Mouse (Mus musculus) midbrain, embryonic 16.5 days (tissue): Measurements from ENCODE around the gene Ntf5. TPM values are rescaled to one million over a fixed set of nuclear protein-coding genes. Genes with fewer than 3 reads are reported as not detected.

Experiments used
- ATAC-seq: fragments of 200-750 bp; cut with Nextera tagmentation; 2 replicates; pipeline ENCODE4 v1.8.0; 2017; ENCODE audit warnings: moderate TSS enrichment
- H3K27ac ChIP-seq: fragments of 300-500 bp; sonication (generic); 2 replicates; pipeline ENCODE4 v1.5.1; 2014; ENCODE audit warnings: mild to moderate bottlenecking, low read length, mixed read lengths
- H3K27me3 ChIP-seq: fragments of 300-500 bp; sonication (generic); 2 replicates; pipeline ENCODE4 v1.6.1; 2014; ENCODE audit warnings: low read depth, low read length, mixed read lengths; ENCODE audit not compliant: control insufficient read depth, insufficient read depth
- H3K36me3 ChIP-seq: fragments of 300-500 bp; sonication (generic); 2 replicates; pipeline ENCODE4 v1.6.1; 2014; ENCODE audit warnings: mild to moderate bottlenecking, low read length, moderate library complexity, mixed read lengths; ENCODE audit not compliant: control insufficient read depth, insufficient read depth
- H3K4me1 ChIP-seq: fragments of 300-500 bp; sonication (generic); 2 replicates; pipeline ENCODE4 v1.6.1; 2014; ENCODE audit warnings: mild to moderate bottlenecking, low read length, mixed read lengths; ENCODE audit not compliant: control insufficient read depth, insufficient read depth
- H3K4me2 ChIP-seq: fragments of 300-500 bp; sonication (generic); 2 replicates; pipeline ENCODE4 v1.6.1; 2014; ENCODE audit warnings: mild to moderate bottlenecking, low read length, mixed read lengths
- H3K4me3 ChIP-seq: fragments of 300-500 bp; sonication (generic); 2 replicates; pipeline ENCODE4 v1.5.1; 2014; ENCODE audit warnings: low read depth, mild to moderate bottlenecking, low read length, moderate library complexity, mixed read lengths
- H3K9ac ChIP-seq: fragments of 300-500 bp; sonication (generic); 2 replicates; pipeline ENCODE4 v1.6.1; 2014; ENCODE audit warnings: low read depth, low read length, mixed read lengths
- H3K9me3 ChIP-seq: fragments of 300-500 bp; sonication (generic); replicated peaks from 2 replicates; pipeline ENCODE4 v1.6.1; 2014; ENCODE audit warnings: mild to moderate bottlenecking, low read length, mixed read lengths; ENCODE audit not compliant: control insufficient read depth, poor library complexity, severe bottlenecking
- WGBS: fragments of 180-500 bp; shearing (Covaris S2); extraction: QIAGEN DNeasy Blood & Tissue Kit; methylation state at CpG from one replicate; pipeline ENCODE4 v1.1.7; 2014; 5-methylcytosine and 5-hydroxymethylcytosine counted together
- polyA plus RNA-seq: library from polyadenylated mRNA; unstranded; fragments of >200 nt; fragmentation: Nextera tagmentation; extraction: Ambion mirVana; gene quantifications from 2 replicates; pipeline ENCODE4 v1.2.1, GENCODE M21; 2015

The Ntf5 gene
- polyA plus RNA-seq, 1 experiment from 2014 or later, result not detected

DNA sequence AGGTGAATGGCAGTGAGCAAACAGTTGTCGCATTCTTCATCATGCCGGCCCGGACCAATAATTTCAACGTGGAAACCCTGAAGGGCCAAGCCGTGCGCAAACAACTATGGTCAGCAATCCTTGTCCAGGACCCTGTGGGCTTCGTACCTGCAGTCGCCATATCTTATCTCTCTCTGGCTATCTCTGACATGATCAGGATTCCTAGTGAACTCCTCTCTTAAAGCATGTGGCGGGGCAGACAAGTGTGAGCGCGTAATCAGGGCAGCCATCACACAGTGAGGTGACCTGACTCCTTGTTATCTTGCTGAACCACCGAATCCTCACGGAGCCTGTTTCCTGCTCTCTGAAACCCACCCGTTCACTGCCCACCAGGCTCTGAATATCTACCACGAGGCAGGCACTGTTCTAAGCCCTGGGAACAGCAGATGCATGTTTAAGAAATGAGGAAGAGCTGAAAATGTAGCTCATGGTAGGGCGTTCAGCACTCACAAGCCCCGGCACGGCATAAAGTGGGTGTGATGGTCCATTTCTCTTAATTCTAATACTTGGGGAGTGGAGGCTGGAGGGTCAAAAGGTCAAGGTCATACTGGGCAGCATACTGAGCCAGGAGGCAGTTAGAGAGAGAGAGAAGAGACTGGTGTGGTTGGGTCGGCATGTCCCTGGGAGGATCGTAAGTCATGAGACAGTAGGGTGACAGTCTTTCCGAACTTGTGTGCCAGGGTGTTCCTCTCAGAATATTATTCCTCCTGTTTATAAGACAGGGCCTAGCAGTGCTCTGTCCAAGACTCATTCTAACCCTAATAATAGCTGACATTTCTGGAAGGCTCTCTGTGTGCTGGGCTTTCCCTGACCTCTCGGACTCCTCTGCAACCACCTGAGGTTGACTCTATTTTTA is 30.3 kb downstream of the Ntf5 start:
- H3K36me3 ChIP-seq, result peaks cover 7% of the 10 kb centered on the region
- no peaks in the 10 kb centered on the region for H3K4me1 ChIP-seq
- H3K9ac ChIP-seq, result no peak overlapping the region
- H3K4me3 ChIP-seq, result no peak overlapping the region
- no peak for ATAC-seq
- H3K27ac ChIP-seq, result no peak overlapping the region
- H3K9me3 ChIP-seq, result no peaks in the 10 kb centered on the region
- 92% methylated on average over 22 of the region's 22 CpGs for WGBS
- H3K4me2 ChIP-seq, result no peak overlapping the region
- no peaks in the 10 kb centered on the region for H3K27me3 ChIP-seq

DNA sequence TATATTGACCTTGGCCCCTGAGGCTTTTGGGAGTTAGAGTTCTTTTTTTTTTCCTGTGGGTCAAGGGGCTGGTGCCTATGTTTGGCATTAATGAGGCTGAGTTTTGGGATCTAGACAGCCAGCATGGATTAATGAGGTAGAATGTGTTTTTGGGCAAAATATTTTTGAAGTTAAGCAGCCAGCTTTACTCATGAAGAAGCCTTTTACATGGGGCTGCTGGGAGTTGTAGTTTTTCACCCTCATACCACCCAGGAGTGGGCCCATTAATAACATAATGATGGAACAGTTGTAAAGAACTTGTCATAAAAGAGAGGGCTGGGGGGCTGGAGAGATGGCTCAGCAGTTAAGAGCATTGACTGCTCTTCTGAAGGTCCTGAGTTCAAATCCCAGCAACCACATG is 33.1 kb downstream of the Ntf5 start:
- H3K4me3 ChIP-seq, result no peak overlapping the region
- H3K27me3 ChIP-seq, result no peaks in the 10 kb centered on the region
- H3K4me1 ChIP-seq, result no peaks in the 10 kb centered on the region
- H3K9me3 ChIP-seq, result no peaks in the 10 kb centered on the region
- no peak overlapping the region for H3K27ac ChIP-seq
- ATAC-seq, result no peak
- H3K4me2 ChIP-seq, result no peak overlapping the region
- H3K36me3 ChIP-seq, result peaks cover 7% of the 10 kb centered on the region; the same call in 1 of the 2 replicates
- no peak overlapping the region for H3K9ac ChIP-seq

DNA sequence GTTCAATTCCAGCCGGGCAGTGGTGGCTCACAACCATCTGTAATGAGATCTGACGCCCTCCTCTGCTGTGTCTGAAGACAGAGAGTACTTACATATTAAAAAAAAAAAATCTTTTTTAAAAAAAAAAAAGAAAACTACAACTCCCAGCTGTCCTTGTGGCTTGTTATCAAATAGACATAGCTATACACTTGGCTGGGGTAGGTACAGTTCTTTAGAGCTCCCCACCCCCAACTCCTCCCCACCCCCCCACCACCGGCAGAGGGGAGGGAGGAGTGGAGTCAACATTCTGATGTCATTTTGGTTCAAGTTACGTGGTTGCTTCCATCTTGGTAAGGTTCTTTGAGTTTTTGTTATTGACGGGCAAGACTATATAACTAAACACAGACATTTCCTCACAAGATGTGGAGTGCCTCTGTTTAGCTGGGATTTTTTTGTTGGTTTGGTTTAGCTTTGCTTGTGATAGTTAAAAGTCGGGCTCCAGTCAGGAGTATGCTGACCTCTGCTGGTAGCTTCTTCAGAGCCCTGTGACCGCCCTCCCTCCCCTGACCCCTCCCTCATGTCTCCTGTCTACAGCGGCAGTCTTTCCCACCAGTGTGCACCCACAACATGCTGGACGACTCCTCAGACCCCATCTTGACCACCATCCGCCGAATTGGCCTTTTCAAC is 34.0 kb downstream of the Ntf5 start:
- ATAC-seq, result 0 out of 2 replicates have a peak, but pooled peaks have one; percentile 8
- Histone ChIP-seq H3K27me3 (no peaks in the 10 kb centered on the region), H3K9ac (no peak overlapping the region), H3K27ac (no peak overlapping the region), H3K4me1 (no peaks in the 10 kb centered on the region), H3K9me3 (no peaks in the 10 kb centered on the region), H3K4me3 (no peak overlapping the region), H3K36me3 (peaks cover 7% of the 10 kb centered on the region; the same call in 1 of the 2 replicates), H3K4me2 (no peak overlapping the region)
- WGBS, result 43% methylated on average over 11 of the region's 11 CpGs

DNA sequence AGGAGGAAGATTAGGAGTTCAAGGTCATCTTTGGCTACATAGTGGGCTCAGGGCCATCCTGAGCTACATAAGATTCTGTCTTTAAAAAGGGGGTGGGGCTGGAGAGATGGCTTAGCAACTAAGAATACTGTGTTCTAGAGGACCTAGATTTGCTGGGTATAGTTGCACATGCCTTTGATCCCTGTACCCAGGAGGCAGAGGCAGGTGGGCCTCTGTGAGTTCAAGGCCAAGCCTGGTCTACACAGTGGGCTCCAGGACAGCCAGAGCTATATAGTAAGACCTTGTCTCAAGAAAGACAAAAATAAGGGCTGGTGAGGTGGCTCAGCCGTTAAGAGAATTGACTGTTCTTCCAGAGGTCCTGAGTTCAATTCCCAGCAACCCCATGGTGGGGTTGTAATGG is 36.5 kb downstream of the Ntf5 start:
- H3K9ac ChIP-seq, result no peak overlapping the region
- H3K4me2 ChIP-seq, result no peak overlapping the region
- no peaks in the 10 kb centered on the region for H3K4me1 ChIP-seq
- no peaks in the 10 kb centered on the region for H3K9me3 ChIP-seq
- peaks cover 13% of the 10 kb centered on the region; the same call in 1 of the 2 replicates for H3K36me3 ChIP-seq
- no peak overlapping the region for H3K4me3 ChIP-seq
- ATAC-seq, result no peak
- no peak overlapping the region for H3K27ac ChIP-seq
- no peaks in the 10 kb centered on the region for H3K27me3 ChIP-seq
- 100% methylated on average over 1 of the region's 1 CpGs for WGBS

DNA sequence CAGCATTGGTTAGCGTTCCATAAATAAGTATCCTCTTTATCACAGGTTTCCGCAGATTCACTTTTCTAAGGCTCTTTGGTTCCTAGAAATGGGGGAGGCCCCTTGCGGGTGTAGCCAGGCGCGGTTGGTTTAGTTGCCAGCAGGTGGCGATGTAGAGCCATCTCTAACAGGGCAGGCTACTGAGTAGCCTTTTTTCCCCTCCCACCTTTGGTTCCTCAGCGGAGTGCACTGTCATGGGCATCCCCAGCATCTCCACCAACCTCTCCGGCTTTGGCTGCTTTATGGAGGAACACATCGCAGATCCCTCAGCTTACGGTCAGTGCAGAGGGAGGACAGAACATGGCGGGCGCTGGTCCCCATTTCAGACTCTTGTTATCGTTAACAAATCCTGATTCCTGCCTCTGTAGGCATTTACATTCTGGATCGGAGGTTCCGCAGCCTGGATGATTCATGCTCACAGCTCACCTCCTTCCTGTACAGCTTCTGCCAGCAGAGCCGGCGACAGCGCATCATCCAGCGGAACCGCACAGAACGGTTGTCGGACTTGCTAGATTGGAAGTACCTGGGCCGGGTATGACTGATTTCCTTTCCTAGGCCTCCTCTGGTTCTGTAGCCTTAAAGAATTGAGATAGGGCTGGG is 38.0 kb downstream of the Ntf5 start:
- H3K27ac ChIP-seq, result no peak overlapping the region
- peak; percentile 73; the same call in 1 of the 2 replicates for ATAC-seq
- 52% methylated on average over 23 of the region's 23 CpGs for WGBS
- no peak overlapping the region for H3K4me3 ChIP-seq
- H3K9me3 ChIP-seq, result no peaks in the 10 kb centered on the region
- H3K9ac ChIP-seq, result no peak overlapping the region
- H3K36me3 ChIP-seq, result peaks cover 14% of the 10 kb centered on the region
- no peaks in the 10 kb centered on the region for H3K27me3 ChIP-seq
- H3K4me2 ChIP-seq, result no peak overlapping the region
- H3K4me1 ChIP-seq, result no peaks in the 10 kb centered on the region

DNA sequence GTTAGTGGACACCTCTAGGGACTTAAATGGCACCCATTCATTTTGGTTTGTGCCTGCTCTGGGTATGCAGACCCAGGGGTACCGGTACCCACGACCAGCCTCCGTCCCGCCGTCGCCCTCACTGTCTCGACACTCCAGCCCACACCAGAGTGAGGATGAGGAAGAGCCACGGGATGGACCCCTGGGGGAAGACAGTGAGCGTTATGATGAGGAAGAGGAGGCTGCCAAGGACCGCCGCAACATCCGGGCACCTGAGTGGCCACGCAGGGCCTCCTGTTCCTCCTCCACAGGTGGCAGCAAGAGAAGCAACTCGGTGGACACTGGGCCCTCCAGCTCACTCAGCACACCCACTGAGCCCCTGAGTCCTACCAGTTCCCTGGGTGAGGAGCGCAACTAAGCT is 41.5 kb downstream of the Ntf5 start:
- WGBS, result 90% methylated on average over 14 of the region's 15 CpGs
- H3K27me3 ChIP-seq, result no peaks in the 10 kb centered on the region
- H3K9me3 ChIP-seq, result no peaks in the 10 kb centered on the region
- peaks cover 27% of the 10 kb centered on the region for H3K36me3 ChIP-seq
- no peak overlapping the region for H3K27ac ChIP-seq
- ATAC-seq, result no peak
- no peak overlapping the region for H3K4me3 ChIP-seq
- H3K9ac ChIP-seq, result no peak overlapping the region
- no peak overlapping the region for H3K4me2 ChIP-seq
- H3K4me1 ChIP-seq, result peaks cover 17% of the 10 kb centered on the region

DNA sequence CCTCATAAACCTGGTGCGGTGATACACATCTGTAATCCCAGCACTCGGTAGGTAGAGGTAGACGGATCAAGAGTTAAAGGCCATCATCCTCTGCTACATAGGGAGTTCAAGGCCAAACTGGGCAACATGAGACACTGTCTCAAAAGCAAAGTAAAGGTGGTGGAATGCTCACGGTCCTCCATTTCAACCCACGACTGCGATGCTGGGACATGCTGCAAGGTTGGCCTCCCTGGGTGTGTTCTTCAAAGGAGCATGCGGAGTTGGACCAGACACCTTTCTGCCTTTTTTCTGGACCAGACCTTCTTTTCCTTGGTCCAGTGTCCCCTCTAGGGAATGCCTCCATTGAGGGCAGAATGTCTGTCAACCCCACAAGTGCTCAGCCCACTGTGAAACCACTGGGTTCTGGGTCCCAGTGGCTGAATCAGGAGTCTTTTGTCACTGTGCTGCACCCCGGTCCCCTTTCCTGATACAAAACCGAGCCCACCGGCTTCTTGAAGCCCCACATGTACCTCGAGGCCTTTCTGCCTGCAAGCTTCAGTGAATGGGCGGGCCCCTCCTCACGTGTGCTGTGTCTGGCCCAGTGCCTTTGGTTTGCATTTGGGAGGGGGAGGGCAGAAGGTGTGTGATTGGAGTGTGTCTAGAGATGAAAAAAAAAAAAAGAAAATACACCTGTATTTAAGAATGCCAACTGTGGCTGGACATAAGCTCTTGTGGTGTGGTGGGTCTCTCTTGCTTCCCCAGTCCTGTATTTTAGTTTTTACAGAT is 42.6 kb downstream of the Ntf5 start:
- Histone ChIP-seq H3K4me1 (peaks cover 29% of the 10 kb centered on the region), H3K4me3 (no peak overlapping the region), H3K27me3 (no peaks in the 10 kb centered on the region), H3K9ac (no peak overlapping the region), H3K9me3 (no peaks in the 10 kb centered on the region), H3K4me2 (no peak overlapping the region), H3K36me3 (peaks cover 26% of the 10 kb centered on the region), H3K27ac (no peak overlapping the region)
- no peak for ATAC-seq
- 76% methylated on average over 13 of the region's 13 CpGs for WGBS

DNA sequence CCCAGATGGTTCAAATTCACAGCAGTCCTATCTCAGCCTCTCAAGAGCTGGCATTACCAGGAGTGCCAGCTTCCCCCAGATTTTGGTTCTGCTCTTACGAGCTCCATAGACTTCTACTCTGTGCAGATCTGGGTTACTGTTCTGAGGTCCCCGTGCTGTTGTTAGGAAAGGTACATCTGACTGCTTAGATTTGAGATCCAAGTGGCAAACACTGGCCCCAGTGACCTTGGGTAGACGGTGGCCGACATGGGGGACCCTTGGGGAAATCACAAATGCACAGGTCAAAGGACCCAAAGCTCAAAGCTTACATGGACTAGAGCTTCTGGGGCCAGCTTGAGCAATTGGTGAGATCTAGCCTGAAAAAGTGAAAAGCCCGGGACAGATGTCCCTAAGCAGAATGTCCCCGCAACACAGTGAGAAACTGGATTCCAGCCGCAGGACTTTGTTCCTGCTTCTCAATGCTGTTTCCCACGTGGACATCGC is 43.3 kb downstream of the Ntf5 start:
- H3K4me2 ChIP-seq, result peak overlapping the region; percentile 76
- peaks cover 29% of the 10 kb centered on the region for H3K4me1 ChIP-seq
- H3K4me3 ChIP-seq, result peak overlapping the region; percentile 59
- 54% methylated on average over 9 of the region's 9 CpGs for WGBS
- peak overlapping the region; percentile 64 for H3K27ac ChIP-seq
- no peak for ATAC-seq
- no peaks in the 10 kb centered on the region for H3K27me3 ChIP-seq
- peak overlapping the region; percentile 88 for H3K9ac ChIP-seq
- H3K36me3 ChIP-seq, result peaks cover 26% of the 10 kb centered on the region
- no peaks in the 10 kb centered on the region for H3K9me3 ChIP-seq
